Mouse (Mus musculus) stomach, postnatal 0 days (tissue): ENCODE data around the gene Stk25.

ENCODE experiments used
- CTCF ChIP-seq: IDR thresholded peaks from 2 replicates; pipeline ENCODE4 v1.5.1; 2016; ENCODE audit warnings: antibody characterized with exemption, low read depth, mild to moderate bottlenecking, moderate library complexity
- EP300 ChIP-seq: optimal IDR thresholded peaks from 2 replicates; pipeline ENCODE3; 2016; ENCODE audit warnings: antibody characterized with exemption

GRCm38 (mm10) chr1:93672682-93673081 lies 14.2 kb upstream of the Stk25 start:
- TF ChIP-seq EP300 (no peak), CTCF (no peak)
